Mouse (Mus musculus): ENCODE results near the gene Nbea. TPM values are rescaled to one million over a fixed set of nuclear protein-coding genes. Genes with fewer than 3 reads are reported as not detected.

The Nbea gene
- polyA plus RNA-seq, 1 experiment = 1.9 TPM

GRCm38 (mm10) chr3:56066360-56067040 is 117.0 kb downstream of the Nbea start:
- Histone ChIP-seq H3K27ac (ENCODE audit: control insufficient read depth, insufficient read depth, low read depth, low read length, poor library complexity) (no peak overlapping the region), H3K4me1 (ENCODE audit: control insufficient read depth, insufficient read depth, low read length) (no peaks in the 10 kb centered on the region), H3K4me3 (replicated peaks; ENCODE audit: control insufficient read depth, low read depth, low read length) (no peak overlapping the region)
- TF ChIP-seq CTCF (IDR thresholded peaks at IDR 0.05; ENCODE audit: control insufficient read depth, insufficient read depth, low read length) (no peak), POLR2A (IDR thresholded peaks at IDR 0.05; ENCODE audit: borderline replicate concordance, control insufficient read depth, low read depth, low read length) (no peak)
- 63% methylated on average over 1 of the region's 1 CpGs for WGBS

GRCm38 (mm10) chr3:56065234-56065633 is 118.3 kb downstream of the Nbea start:
- WGBS = 84% methylated on average over 4 of the region's 4 CpGs
- TF ChIP-seq POLR2A (IDR thresholded peaks at IDR 0.05; ENCODE audit: borderline replicate concordance, control insufficient read depth, low read depth, low read length) = no peak
- TF ChIP-seq CTCF (IDR thresholded peaks at IDR 0.05; ENCODE audit: control insufficient read depth, insufficient read depth, low read length) = no peak
- Histone ChIP-seq H3K4me1 (ENCODE audit: control insufficient read depth, insufficient read depth, low read length) (no peaks in the 10 kb centered on the region), H3K4me3 (replicated peaks; ENCODE audit: control insufficient read depth, low read depth, low read length) (no peak overlapping the region), H3K27ac (ENCODE audit: control insufficient read depth, insufficient read depth, low read depth, low read length, poor library complexity) (no peak overlapping the region)

- TF ChIP-seq POLR2A (IDR thresholded peaks at IDR 0.05; ENCODE audit: borderline replicate concordance, control insufficient read depth, low read depth, low read length) (no peak), CTCF (IDR thresholded peaks at IDR 0.05; ENCODE audit: control insufficient read depth, insufficient read depth, low read length) (no peak)
- WGBS = 48% methylated on average over 5 of the region's 5 CpGs
- no peak overlapping the region for H3K4me3 ChIP-seq (replicated peaks; ENCODE audit: control insufficient read depth, low read depth, low read length)
- H3K27ac ChIP-seq (ENCODE audit: control insufficient read depth, insufficient read depth, low read depth, low read length, poor library complexity) = no peak overlapping the region
- no peaks in the 10 kb centered on the region for H3K4me1 ChIP-seq (ENCODE audit: control insufficient read depth, insufficient read depth, low read length)
These were observed 137.7 kb downstream of the Nbea start for GRCm38 (mm10) chr3:56045659-56046336.

- 87% methylated on average over 1 of the region's 1 CpGs for WGBS
- Histone ChIP-seq H3K4me1 (ENCODE audit: control insufficient read depth, insufficient read depth, low read length) (no peaks in the 10 kb centered on the region), H3K27ac (ENCODE audit: control insufficient read depth, insufficient read depth, low read depth, low read length, poor library complexity) (no peak overlapping the region), H3K4me3 (replicated peaks; ENCODE audit: control insufficient read depth, low read depth, low read length) (no peak overlapping the region)
- TF ChIP-seq POLR2A (IDR thresholded peaks at IDR 0.05; ENCODE audit: borderline replicate concordance, control insufficient read depth, low read depth, low read length) (no peak), CTCF (IDR thresholded peaks at IDR 0.05; ENCODE audit: control insufficient read depth, insufficient read depth, low read length) (no peak)
These were observed 140.4 kb downstream of the Nbea start for GRCm38 (mm10) chr3:56043091-56043490.

GRCm38 (mm10) chr3:56039494-56039893 is 144.0 kb downstream of the Nbea start:
- Histone ChIP-seq H3K4me3 (replicated peaks; ENCODE audit: control insufficient read depth, low read depth, low read length) (no peak overlapping the region), H3K4me1 (ENCODE audit: control insufficient read depth, insufficient read depth, low read length) (no peaks in the 10 kb centered on the region), H3K27ac (ENCODE audit: control insufficient read depth, insufficient read depth, low read depth, low read length, poor library complexity) (no peak overlapping the region)
- 62% methylated on average over 1 of the region's 1 CpGs for WGBS
- TF ChIP-seq POLR2A (IDR thresholded peaks at IDR 0.05; ENCODE audit: borderline replicate concordance, control insufficient read depth, low read depth, low read length) = no peak
- TF ChIP-seq CTCF (IDR thresholded peaks at IDR 0.05; ENCODE audit: control insufficient read depth, insufficient read depth, low read length) = no peak

GRCm38 (mm10) chr3:56034596-56034995 is 148.9 kb downstream of the Nbea start:
- Histone ChIP-seq H3K4me1 (ENCODE audit: control insufficient read depth, insufficient read depth, low read length) (no peaks in the 10 kb centered on the region), H3K27ac (ENCODE audit: control insufficient read depth, insufficient read depth, low read depth, low read length, poor library complexity) (no peak overlapping the region), H3K4me3 (replicated peaks; ENCODE audit: control insufficient read depth, low read depth, low read length) (no peak overlapping the region)
- WGBS = 73% methylated on average over 3 of the region's 3 CpGs
- no peak for TF ChIP-seq POLR2A (IDR thresholded peaks at IDR 0.05; ENCODE audit: borderline replicate concordance, control insufficient read depth, low read depth, low read length)
- TF ChIP-seq CTCF (IDR thresholded peaks at IDR 0.05; ENCODE audit: control insufficient read depth, insufficient read depth, low read length) = no peak

- H3K27ac ChIP-seq (ENCODE audit: control insufficient read depth, insufficient read depth, low read depth, low read length, poor library complexity) = no peak overlapping the region
- 70% methylated on average over 3 of the region's 3 CpGs for WGBS
- no peaks in the 10 kb centered on the region for H3K4me1 ChIP-seq (ENCODE audit: control insufficient read depth, insufficient read depth, low read length)
- H3K4me3 ChIP-seq (replicated peaks; ENCODE audit: control insufficient read depth, low read depth, low read length) = no peak overlapping the region
- no peak for TF ChIP-seq POLR2A (IDR thresholded peaks at IDR 0.05; ENCODE audit: borderline replicate concordance, control insufficient read depth, low read depth, low read length)
- TF ChIP-seq CTCF (IDR thresholded peaks at IDR 0.05; ENCODE audit: control insufficient read depth, insufficient read depth, low read length) = no peak
These were observed 165.0 kb downstream of the Nbea start for GRCm38 (mm10) chr3:56018494-56018893.

GRCm38 (mm10) chr3:56011132-56011531 is 172.4 kb downstream of the Nbea start:
- no peak overlapping the region for H3K27ac ChIP-seq (ENCODE audit: control insufficient read depth, insufficient read depth, low read depth, low read length, poor library complexity)
- no peak for TF ChIP-seq POLR2A (IDR thresholded peaks at IDR 0.05; ENCODE audit: borderline replicate concordance, control insufficient read depth, low read depth, low read length)
- no peak for TF ChIP-seq CTCF (IDR thresholded peaks at IDR 0.05; ENCODE audit: control insufficient read depth, insufficient read depth, low read length)
- H3K4me1 ChIP-seq (ENCODE audit: control insufficient read depth, insufficient read depth, low read length) = no peaks in the 10 kb centered on the region
- no peak overlapping the region for H3K4me3 ChIP-seq (replicated peaks; ENCODE audit: control insufficient read depth, low read depth, low read length)
- WGBS = 79% methylated on average over 3 of the region's 3 CpGs

Measured in bone marrow, adult 2 months (tissue).